Mouse (Mus musculus) midbrain, embryonic 16.5 days (tissue): ENCODE data around the gene Stk24. TPM values are rescaled to one million over a fixed set of nuclear protein-coding genes. Genes with fewer than 3 reads are reported as not detected.

Experiments
- ATAC-seq: fragments of 200-750 bp; cut with Nextera tagmentation; 2 replicates; pipeline ENCODE4 v1.8.0; 2017; ENCODE audit warnings: moderate TSS enrichment
- H3K27ac ChIP-seq: fragments of 300-500 bp; sonication (generic); 2 replicates; pipeline ENCODE4 v1.5.1; 2014; ENCODE audit warnings: mild to moderate bottlenecking, low read length, mixed read lengths
- H3K27me3 ChIP-seq: fragments of 300-500 bp; sonication (generic); 2 replicates; pipeline ENCODE4 v1.6.1; 2014; ENCODE audit warnings: low read depth, low read length, mixed read lengths; ENCODE audit not compliant: control insufficient read depth, insufficient read depth
- H3K36me3 ChIP-seq: fragments of 300-500 bp; sonication (generic); 2 replicates; pipeline ENCODE4 v1.6.1; 2014; ENCODE audit warnings: mild to moderate bottlenecking, low read length, moderate library complexity, mixed read lengths; ENCODE audit not compliant: control insufficient read depth, insufficient read depth
- H3K4me1 ChIP-seq: fragments of 300-500 bp; sonication (generic); 2 replicates; pipeline ENCODE4 v1.6.1; 2014; ENCODE audit warnings: mild to moderate bottlenecking, low read length, mixed read lengths; ENCODE audit not compliant: control insufficient read depth, insufficient read depth
- H3K4me2 ChIP-seq: fragments of 300-500 bp; sonication (generic); 2 replicates; pipeline ENCODE4 v1.6.1; 2014; ENCODE audit warnings: mild to moderate bottlenecking, low read length, mixed read lengths
- H3K4me3 ChIP-seq: fragments of 300-500 bp; sonication (generic); 2 replicates; pipeline ENCODE4 v1.5.1; 2014; ENCODE audit warnings: low read depth, mild to moderate bottlenecking, low read length, moderate library complexity, mixed read lengths
- H3K9ac ChIP-seq: fragments of 300-500 bp; sonication (generic); 2 replicates; pipeline ENCODE4 v1.6.1; 2014; ENCODE audit warnings: low read depth, low read length, mixed read lengths
- H3K9me3 ChIP-seq: fragments of 300-500 bp; sonication (generic); replicated peaks from 2 replicates; pipeline ENCODE4 v1.6.1; 2014; ENCODE audit warnings: mild to moderate bottlenecking, low read length, mixed read lengths; ENCODE audit not compliant: control insufficient read depth, poor library complexity, severe bottlenecking
- WGBS: fragments of 180-500 bp; shearing (Covaris S2); extraction: QIAGEN DNeasy Blood & Tissue Kit; methylation state at CpG from one replicate; pipeline ENCODE4 v1.1.7; 2014; 5-methylcytosine and 5-hydroxymethylcytosine counted together
- polyA plus RNA-seq: library from polyadenylated mRNA; unstranded; fragments of >200 nt; fragmentation: Nextera tagmentation; extraction: Ambion mirVana; gene quantifications from 2 replicates; pipeline ENCODE4 v1.2.1, GENCODE M21; 2015

Stk24 gene
- polyA plus RNA-seq, 1 experiment from 2014 or later: 14.5 TPM

DNA sequence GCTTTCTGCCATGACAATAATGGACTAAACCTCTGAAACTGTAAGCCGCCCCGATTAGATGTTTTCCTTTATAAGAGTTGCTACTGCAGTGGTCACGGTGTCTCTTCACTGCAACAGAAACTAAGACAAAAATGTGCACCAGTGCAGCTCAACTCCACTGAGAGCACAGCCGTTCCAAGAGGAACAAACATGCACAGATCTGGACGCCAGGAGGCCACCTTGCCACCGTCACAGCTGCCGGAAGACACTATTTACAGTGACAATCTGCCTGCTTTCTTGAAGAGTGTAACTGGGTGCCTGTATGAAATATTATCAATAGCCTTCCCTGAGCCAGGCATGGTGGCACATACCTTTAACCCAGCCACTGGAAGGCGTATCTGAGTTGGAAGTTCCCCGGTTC, 6.8 kb downstream of the Stk24 start:
- Histone ChIP-seq H3K27me3 (no peaks in the 10 kb centered on the region), H3K9ac (no peak overlapping the region), H3K27ac (no peak overlapping the region), H3K36me3 (no peaks in the 10 kb centered on the region), H3K4me1 (peaks cover 22% of the 10 kb centered on the region), H3K4me3 (no peak overlapping the region), H3K4me2 (no peak overlapping the region), H3K9me3 (no peaks in the 10 kb centered on the region)
- 84% methylated on average over 9 of the region's 9 CpGs for WGBS
- no peak for ATAC-seq

DNA sequence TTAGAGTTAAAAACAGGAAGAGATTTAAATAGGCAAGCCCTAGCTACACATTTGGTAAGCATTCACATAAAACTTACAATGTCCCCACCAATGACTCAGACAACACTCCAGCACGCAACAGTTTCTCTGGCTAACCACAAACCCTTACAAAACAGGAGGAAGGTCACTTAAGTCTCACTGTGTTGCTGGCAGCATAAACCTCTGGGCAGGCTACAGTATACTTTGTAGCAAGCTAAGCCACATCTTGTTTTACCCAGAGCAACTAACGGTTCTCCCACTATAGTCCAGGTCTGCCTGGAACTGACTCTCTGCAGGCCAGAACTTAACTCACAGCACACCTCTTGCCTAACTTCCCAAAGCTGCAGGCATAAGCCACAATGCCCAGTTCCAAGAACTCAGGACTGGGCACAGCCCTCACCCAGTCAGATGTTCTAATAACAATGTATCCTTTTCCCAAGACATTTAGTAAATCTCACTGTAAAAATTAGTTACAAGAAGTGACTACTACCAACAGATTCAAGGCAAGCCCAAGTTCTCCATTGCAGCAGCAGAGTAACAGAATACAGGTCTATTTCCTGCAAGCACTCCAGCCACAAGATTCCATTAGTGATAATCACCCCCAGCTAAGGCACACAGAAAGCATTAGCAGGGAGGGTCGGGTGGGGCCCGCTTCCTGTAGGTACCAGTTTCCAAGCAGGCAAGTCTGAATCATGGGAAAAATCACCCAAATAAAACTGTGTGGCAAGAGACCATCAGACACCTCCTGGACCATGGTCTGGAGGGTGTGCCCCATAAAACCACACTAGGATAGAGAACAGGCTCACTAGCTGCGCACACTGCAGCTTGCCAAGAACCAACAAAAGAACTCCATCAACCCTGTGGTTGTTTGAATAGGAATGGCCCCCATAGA, 7.6 kb downstream of the Stk24 start:
- no peak for ATAC-seq
- H3K4me1 ChIP-seq: peaks cover 17% of the 10 kb centered on the region
- no peak overlapping the region for H3K4me2 ChIP-seq
- no peaks in the 10 kb centered on the region for H3K9me3 ChIP-seq
- WGBS: 91% methylated on average over 5 of the region's 5 CpGs
- no peaks in the 10 kb centered on the region for H3K36me3 ChIP-seq
- H3K4me3 ChIP-seq: no peak overlapping the region
- no peak overlapping the region for H3K27ac ChIP-seq
- no peak overlapping the region for H3K9ac ChIP-seq
- H3K27me3 ChIP-seq: no peaks in the 10 kb centered on the region

DNA sequence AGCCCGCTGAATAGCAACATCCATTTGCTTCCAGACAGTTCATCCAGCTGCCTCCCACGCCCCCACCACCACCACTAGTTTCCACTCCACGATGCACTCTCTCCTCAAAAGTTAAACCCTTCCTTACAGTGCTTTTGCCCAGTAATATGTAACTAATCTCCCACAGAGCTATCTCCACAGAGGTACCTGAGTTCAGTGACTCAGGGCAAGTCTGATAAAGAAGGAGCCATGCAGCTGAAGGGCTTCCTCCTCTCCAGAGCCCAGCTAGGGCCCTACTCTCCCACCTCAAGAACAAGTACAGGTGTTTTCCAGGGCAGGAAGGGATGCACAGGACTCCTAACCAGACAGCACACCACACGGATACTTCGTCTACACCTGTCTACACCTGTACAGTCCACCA, 10.4 kb downstream of the Stk24 start:
- Histone ChIP-seq H3K9me3 (no peaks in the 10 kb centered on the region), H3K4me2 (no peak overlapping the region), H3K36me3 (no peaks in the 10 kb centered on the region), H3K27ac (no peak overlapping the region), H3K4me3 (no peak overlapping the region), H3K27me3 (no peaks in the 10 kb centered on the region), H3K4me1 (peaks cover 18% of the 10 kb centered on the region), H3K9ac (no peak overlapping the region)
- WGBS: 53% methylated on average over 5 of the region's 5 CpGs
- ATAC-seq: no peak

DNA sequence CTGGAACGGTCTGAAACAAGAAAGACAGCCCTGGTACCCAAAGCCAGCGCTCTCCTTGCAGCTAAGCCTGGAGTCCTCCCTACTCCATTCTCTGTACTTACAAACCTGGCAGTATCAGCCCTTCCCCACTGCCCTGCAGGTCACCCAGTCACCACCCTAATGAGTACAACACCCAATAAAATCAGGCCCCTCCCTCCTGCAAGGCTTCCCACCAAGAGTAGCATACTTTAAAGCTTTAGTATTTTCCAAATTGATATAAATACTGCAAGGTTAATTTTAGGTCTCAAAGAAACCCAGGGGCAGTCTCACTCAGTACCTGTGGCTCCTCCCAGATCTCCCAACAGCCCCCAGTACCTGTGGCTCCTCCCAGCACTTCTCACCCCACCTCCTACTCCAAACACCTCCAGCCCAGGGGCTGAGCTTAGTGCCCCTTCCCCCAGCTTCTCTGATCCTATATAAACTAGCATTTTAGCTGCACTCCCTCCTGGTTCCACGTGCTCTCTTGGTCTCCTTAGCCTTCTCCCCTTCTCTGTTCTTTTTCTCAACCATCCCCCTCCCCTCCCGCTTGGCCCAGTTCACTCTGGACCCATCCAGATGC, 11.6 kb downstream of the Stk24 start:
- 76% methylated on average over 4 of the region's 4 CpGs for WGBS
- Histone ChIP-seq H3K4me1 (peaks cover 18% of the 10 kb centered on the region), H3K27ac (no peak overlapping the region), H3K9me3 (no peaks in the 10 kb centered on the region), H3K36me3 (no peaks in the 10 kb centered on the region), H3K27me3 (no peaks in the 10 kb centered on the region), H3K9ac (no peak overlapping the region), H3K4me3 (no peak overlapping the region), H3K4me2 (no peak overlapping the region)
- ATAC-seq: peak; percentile 7; the same call in 1 of the 2 replicates

DNA sequence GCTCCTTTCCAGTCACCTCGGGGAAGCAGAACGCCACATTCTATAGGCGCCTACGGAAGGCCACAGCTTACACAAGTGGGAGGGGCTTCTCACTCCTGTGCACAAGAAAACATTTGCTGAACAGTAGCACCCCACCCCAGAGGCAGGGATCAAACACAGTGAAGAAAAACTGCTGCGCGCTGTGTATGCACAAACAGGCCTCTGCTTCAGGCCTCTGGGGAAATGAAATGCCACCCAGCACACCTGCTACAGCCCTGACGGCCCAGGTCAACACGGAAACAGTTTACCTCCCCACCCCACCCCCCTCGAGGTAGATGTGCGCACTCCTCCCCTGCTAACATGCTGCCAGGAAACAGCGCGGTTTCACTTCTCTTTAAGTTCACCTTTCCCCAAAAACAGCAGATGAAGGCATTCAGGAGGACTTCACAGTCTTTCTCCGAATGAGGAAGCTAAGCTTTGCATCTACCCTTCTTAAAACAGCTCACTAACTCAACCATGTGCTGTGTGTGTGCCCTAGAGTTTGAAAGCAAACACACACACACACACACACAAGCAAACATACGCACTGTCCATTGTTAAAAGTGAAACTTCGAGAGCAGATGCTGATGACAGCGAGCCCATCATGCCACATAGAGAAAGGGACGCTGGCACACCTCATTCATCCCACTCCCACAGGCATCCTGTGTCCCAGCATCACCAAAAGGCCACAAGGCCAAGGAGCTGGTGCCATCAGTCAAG, 13.7 kb downstream of the Stk24 start:
- H3K9me3 ChIP-seq: no peaks in the 10 kb centered on the region
- H3K27ac ChIP-seq: no peak overlapping the region
- WGBS: 63% methylated on average over 17 of the region's 17 CpGs
- H3K4me1 ChIP-seq: peaks cover 18% of the 10 kb centered on the region
- H3K36me3 ChIP-seq: no peaks in the 10 kb centered on the region
- H3K27me3 ChIP-seq: no peaks in the 10 kb centered on the region
- peak; percentile 33; the same call in 1 of the 2 replicates for ATAC-seq
- H3K4me3 ChIP-seq: no peak overlapping the region
- no peak overlapping the region for H3K9ac ChIP-seq
- H3K4me2 ChIP-seq: no peak overlapping the region

DNA sequence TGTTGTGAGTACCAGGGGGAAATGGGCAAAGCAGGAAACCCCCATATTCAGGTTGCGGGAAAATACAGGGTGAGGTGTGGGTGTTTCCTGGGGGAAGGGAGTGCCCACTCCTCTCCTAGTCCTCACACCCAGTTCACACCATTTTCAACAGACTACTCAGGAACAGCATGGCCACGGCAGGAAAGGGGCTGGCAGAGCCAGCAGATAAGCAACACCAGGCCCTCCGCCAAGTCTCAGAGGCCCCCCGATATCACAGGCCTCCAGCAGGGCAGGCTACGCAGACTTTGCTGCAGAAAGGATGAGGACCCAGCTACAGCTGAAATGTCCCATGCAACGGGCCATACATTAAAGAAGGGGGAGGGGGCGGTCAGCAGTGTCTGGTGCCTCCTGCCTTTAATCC, 14.4 kb downstream of the Stk24 start:
- no peak overlapping the region for H3K27ac ChIP-seq
- no peak overlapping the region for H3K9ac ChIP-seq
- H3K4me1 ChIP-seq: peaks cover 15% of the 10 kb centered on the region
- H3K4me3 ChIP-seq: no peak overlapping the region
- no peaks in the 10 kb centered on the region for H3K9me3 ChIP-seq
- 78% methylated on average over 7 of the region's 7 CpGs for WGBS
- no peak for ATAC-seq
- no peak overlapping the region for H3K4me2 ChIP-seq
- H3K27me3 ChIP-seq: no peaks in the 10 kb centered on the region
- H3K36me3 ChIP-seq: no peaks in the 10 kb centered on the region

DNA sequence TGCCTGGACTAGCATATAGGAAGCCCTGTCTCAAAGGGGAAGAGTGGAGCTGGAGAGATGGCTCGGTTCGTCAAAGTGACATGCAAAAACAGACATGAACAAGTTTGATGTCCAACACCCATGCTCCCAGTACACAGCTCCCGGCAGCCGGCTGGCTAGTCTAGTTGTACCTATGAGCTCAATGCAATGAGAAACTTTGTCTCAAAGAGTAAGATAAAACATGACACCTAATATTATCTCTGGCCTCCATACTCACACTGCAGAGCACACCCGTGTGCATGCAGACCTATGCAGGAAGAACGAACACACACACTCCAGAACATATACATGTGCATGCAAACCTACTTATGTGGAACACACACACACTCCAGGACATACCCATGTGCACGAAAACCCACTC, 15.5 kb downstream of the Stk24 start:
- Histone ChIP-seq H3K27ac (no peak overlapping the region), H3K4me3 (no peak overlapping the region), H3K9me3 (no peaks in the 10 kb centered on the region), H3K4me2 (no peak overlapping the region), H3K4me1 (peaks cover 13% of the 10 kb centered on the region), H3K9ac (no peak overlapping the region), H3K27me3 (no peaks in the 10 kb centered on the region), H3K36me3 (no peaks in the 10 kb centered on the region)
- ATAC-seq: no peak
- WGBS: 97% methylated on average over 7 of the region's 7 CpGs

DNA sequence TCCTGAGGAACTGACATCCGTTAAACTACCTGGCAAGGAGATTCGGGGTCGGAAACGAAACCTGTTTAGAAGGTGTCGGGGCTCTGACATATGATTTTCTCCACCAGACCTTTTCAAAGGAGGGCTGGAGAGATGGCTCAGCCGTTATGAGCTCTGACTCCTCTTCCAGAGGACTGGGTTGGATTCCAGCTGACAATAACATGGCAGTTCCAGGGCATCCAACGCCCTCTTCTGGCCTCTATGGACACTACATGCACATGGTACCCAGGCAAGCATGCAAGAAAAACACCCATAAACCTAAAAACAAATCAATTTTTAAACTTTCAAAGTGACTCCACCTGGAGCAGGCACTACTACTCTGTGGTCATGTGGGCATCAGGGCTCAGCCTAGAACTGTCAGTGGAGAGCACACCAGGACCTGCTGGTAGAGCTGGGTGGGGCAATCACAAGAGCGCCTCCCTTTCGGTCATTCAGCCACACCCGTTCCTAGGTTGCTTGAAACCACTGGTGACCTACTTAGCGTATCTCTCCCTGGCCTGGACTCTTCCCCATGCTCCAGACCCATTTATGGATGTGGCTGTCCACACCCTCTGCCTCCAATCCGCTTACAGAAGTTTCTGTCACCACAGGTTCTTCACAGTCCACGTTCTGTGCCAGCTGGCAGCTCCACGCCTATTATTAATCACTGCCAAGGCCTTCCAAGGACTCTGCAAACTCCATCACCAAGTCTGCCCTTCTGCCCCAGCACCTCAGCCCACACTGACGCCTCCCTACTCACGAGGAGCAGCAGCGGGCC, 18.3 kb downstream of the Stk24 start:
- H3K4me3 ChIP-seq: no peak overlapping the region
- H3K27ac ChIP-seq: no peak overlapping the region
- 90% methylated on average over 17 of the region's 17 CpGs for WGBS
- peaks cover 6% of the 10 kb centered on the region; the same call in 1 of the 2 replicates for H3K4me1 ChIP-seq
- H3K9me3 ChIP-seq: no peaks in the 10 kb centered on the region
- no peaks in the 10 kb centered on the region for H3K36me3 ChIP-seq
- H3K4me2 ChIP-seq: no peak overlapping the region
- H3K27me3 ChIP-seq: no peaks in the 10 kb centered on the region
- no peak for ATAC-seq
- H3K9ac ChIP-seq: no peak overlapping the region
